In the genomic region with DNA sequence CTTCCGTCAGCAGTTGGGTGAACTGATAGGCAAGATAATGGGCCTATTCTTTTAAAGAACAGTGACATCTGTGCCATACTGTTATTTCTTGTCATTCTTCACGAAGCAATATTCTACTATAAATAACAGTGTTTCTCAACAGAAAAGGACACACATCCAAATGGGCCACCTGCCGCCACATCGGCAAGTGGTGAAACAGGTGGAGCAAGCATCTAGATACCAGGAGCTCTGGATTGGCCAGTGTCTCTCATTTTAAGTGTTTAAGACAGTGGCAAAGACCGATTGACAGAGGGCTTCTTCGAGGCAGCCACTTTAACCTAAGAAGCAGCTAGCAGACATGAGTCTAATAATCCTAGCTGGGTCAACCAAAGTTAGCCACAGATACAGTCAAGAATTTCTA, we compare ENCODE assay signal across 17 mouse cellular contexts.
"Had no signal": no experiment of that assay in that cellular context is flagged by ENCODE, and none has a peak within 500 bp of the region (broad histone marks: within the 10 kb centered on the region; RNA-seq: fewer than 3 reads in every experiment).

No protein-coding gene starts in this region.

- H3K4me3 ChIP-seq: left cerebral cortex, adult 2 months; limb, embryonic 12.5 days; limb, embryonic 15.5 days; midbrain, embryonic 12.5 days had no signal

- H3K9ac ChIP-seq: limb, embryonic 12.5 days; limb, embryonic 15.5 days; lung, embryonic 14.5 days; midbrain, embryonic 12.5 days had no signal

- H3K27me3 ChIP-seq: limb, embryonic 12.5 days; limb, embryonic 15.5 days; midbrain, embryonic 12.5 days had no signal

- H3K27ac ChIP-seq: kidney, postnatal 0 days; left cerebral cortex, adult 2 months; limb, embryonic 12.5 days; limb, embryonic 15.5 days; midbrain, embryonic 12.5 days; stomach, postnatal 0 days had no signal

- H3K9me3 ChIP-seq: limb, embryonic 12.5 days; limb, embryonic 15.5 days; midbrain, embryonic 12.5 days had no signal

- DNase-seq: kidney, adult 2 months; kidney, postnatal 25 days; layer of hippocampus, postnatal 36 days; left cerebral cortex, postnatal 4 days; lung, embryonic 14.5 days; thymus, adult 2 months; thymus, postnatal 14 days; thymus, postnatal 4 days had no signal

- ATAC-seq: intestine, postnatal 0 days; lung, postnatal 0 days; midbrain, embryonic 16.5 days had no signal

- H3K4me1 ChIP-seq: limb, embryonic 12.5 days; limb, embryonic 15.5 days had no signal

- H3K36me3 ChIP-seq: limb, embryonic 12.5 days; limb, embryonic 15.5 days had no signal

- H3K4me2 ChIP-seq: limb, embryonic 12.5 days; limb, embryonic 15.5 days; lung, embryonic 14.5 days; midbrain, embryonic 12.5 days had no signal
